Comparison of ENCODE assay signal across 18 mouse cellular contexts in the genomic region with DNA sequence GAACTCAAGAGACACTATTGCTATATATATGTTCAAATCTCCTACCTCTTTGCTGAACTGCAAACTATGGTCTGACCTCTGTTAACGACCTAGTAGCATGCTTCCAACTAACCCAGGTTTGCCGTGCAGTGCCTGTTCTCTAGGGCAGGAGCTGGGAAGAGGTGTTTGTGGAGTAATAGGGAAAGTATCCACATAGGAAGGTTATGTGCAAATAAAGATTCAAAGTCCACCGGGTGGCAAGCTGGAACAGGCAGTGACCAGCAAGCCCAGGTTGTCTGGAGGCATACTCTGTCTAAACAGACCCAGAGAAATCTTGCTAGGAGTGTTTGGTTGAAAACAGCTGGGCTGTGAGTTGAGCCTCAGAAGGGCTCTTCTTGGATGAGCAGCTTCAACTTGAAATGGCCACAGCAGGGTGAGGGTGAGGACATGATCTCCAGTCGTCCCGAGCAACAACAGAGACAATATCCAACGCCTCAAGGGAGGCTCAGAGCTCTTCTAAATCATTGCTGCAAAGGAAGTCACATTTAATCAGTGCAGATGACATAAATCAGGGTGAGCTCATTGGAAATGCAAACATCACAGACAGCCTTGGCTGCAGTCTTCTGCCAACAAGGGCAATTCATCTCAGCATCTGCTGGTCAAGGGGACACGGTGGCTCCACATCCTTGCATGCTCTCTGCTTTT.
DNase-seq lines count a peak whose midpoint lies in the region; ATAC-seq lines count a peak whose summit lies in the region.
"Had no signal": no experiment of that assay in that cellular context is flagged by ENCODE, and none has a peak within 500 bp of the region (broad histone marks: within the 10 kb centered on the region; RNA-seq: fewer than 3 reads in every experiment).

No protein-coding gene starts in this region.

- no peak overlapping the region for H3K27ac ChIP-seq in kidney, embryonic 14.5 days (ENCODE audit: low read depth, low read length)
- H3K27ac ChIP-seq in liver, embryonic 16.5 days (ENCODE audit: low read length): peak overlapping the region; percentile 59
- H3K27ac ChIP-seq: heart, embryonic 15.5 days; hindbrain, embryonic 15.5 days; stomach, embryonic 15.5 days had no signal

- intact Hi-C loops in left cerebral cortex, postnatal 10 days (cut with DNase I): no loop called here

- H3K27me3 ChIP-seq in kidney, embryonic 14.5 days (ENCODE audit: control insufficient read depth, insufficient read depth, low read length): no peaks in the 10 kb centered on the region
- no peaks in the 10 kb centered on the region for H3K27me3 ChIP-seq in liver, embryonic 16.5 days (ENCODE audit: control insufficient read depth, insufficient read depth, low read depth, low read length)
- H3K27me3 ChIP-seq: CH12.LX; heart, embryonic 15.5 days; hindbrain, embryonic 15.5 days; stomach, embryonic 15.5 days had no signal

- H3K9ac ChIP-seq in kidney, embryonic 14.5 days (ENCODE audit: low read depth, low read length): no peak overlapping the region
- no peak overlapping the region; the same call in 1 of the 2 replicates for H3K9ac ChIP-seq in liver, embryonic 16.5 days (ENCODE audit: low read depth, low read length)
- H3K9ac ChIP-seq: forebrain, postnatal 0 days; heart, embryonic 15.5 days; hindbrain, embryonic 15.5 days; stomach, embryonic 15.5 days had no signal

- H3K36me3 ChIP-seq in kidney, embryonic 14.5 days (ENCODE audit: control insufficient read depth, insufficient read depth, low read length): no peaks in the 10 kb centered on the region
- no peaks in the 10 kb centered on the region for H3K36me3 ChIP-seq in liver, embryonic 16.5 days (ENCODE audit: control insufficient read depth, insufficient read depth)
- H3K36me3 ChIP-seq: heart, embryonic 15.5 days; hindbrain, embryonic 15.5 days; stomach, embryonic 15.5 days had no signal

- H3K4me2 ChIP-seq in kidney, embryonic 14.5 days (replicated peaks; ENCODE audit: low read depth, low read length): no peak overlapping the region
- H3K4me2 ChIP-seq in liver, embryonic 16.5 days (ENCODE audit: low read depth, low read length): no peak overlapping the region
- H3K4me2 ChIP-seq: heart, embryonic 15.5 days; hindbrain, embryonic 15.5 days; stomach, embryonic 15.5 days had no signal

- peak; percentile 58 for DNase-seq in MN1 (ENCODE audit: low spot score)
- peak; percentile 64 for DNase-seq in adrenal gland, adult 8-10 months
- no peak for DNase-seq in cerebellum, adult 18-20 months
- no peak for DNase-seq in right cerebral cortex, postnatal 4 days
- no peak for DNase-seq in ovary, postnatal 10 days (ENCODE audit: low spot score)
- no peak for DNase-seq in left cerebral cortex, postnatal 10 days (ENCODE audit: extremely low spot score in 1 of 2, low spot score in 2 of 2)
- DNase-seq: cerebellum, adult 9-10 months; forebrain, postnatal 0 days; gastrocnemius, postnatal 36 days; layer of hippocampus, postnatal 36 days; right cerebral cortex, postnatal 14 days had no signal

- no peak overlapping the region for H3K4me3 ChIP-seq in kidney, embryonic 14.5 days (ENCODE audit: low read length)
- no peak overlapping the region for H3K4me3 ChIP-seq in liver, embryonic 16.5 days (ENCODE audit: low read depth, low read length)
- H3K4me3 ChIP-seq: heart, embryonic 15.5 days; hindbrain, embryonic 15.5 days; myocyte; stomach, embryonic 15.5 days had no signal

- peak; percentile 52; the same call in 1 of the 2 replicates for ATAC-seq in kidney, embryonic 14.5 days (ENCODE audit: low FRiP score, low TSS enrichment)
- ATAC-seq in liver, embryonic 16.5 days (ENCODE audit: low read depth): peak; percentile 94
- ATAC-seq: forebrain, postnatal 0 days had no signal

- no peaks in the 10 kb centered on the region for H3K9me3 ChIP-seq in kidney, embryonic 14.5 days (ENCODE audit: control insufficient read depth, low read length)
- no peaks in the 10 kb centered on the region for H3K9me3 ChIP-seq in liver, embryonic 16.5 days (replicated peaks; ENCODE audit: control insufficient read depth, low read length)
- H3K9me3 ChIP-seq: heart, embryonic 15.5 days; hindbrain, embryonic 15.5 days; stomach, embryonic 15.5 days had no signal

- WGBS in kidney, embryonic 14.5 days: 31% methylated on average over 7 of the region's 7 CpGs
- 43% methylated on average over 7 of the region's 7 CpGs for WGBS in liver, embryonic 16.5 days (ENCODE audit: insufficient replicate concordance)

- H3K4me1 ChIP-seq in kidney, embryonic 14.5 days (ENCODE audit: control insufficient read depth, insufficient read depth, low read length): no peaks in the 10 kb centered on the region
- no peaks in the 10 kb centered on the region for H3K4me1 ChIP-seq in liver, embryonic 16.5 days (ENCODE audit: control insufficient read depth, low read depth, low read length)
- H3K4me1 ChIP-seq: heart, embryonic 15.5 days; stomach, embryonic 15.5 days had no signal

Comparison
In these comparisons a context has a peak if more than half of its experiments do, and no peak if none do; other contexts are left out.
1. DNase-seq: peak in MN1 (single experiment) and adrenal gland, adult 8-10 months (single experiment); none in cerebellum, adult 18-20 months (0 of 2), right cerebral cortex, postnatal 4 days (single experiment), ovary, postnatal 10 days (single experiment) and left cerebral cortex, postnatal 10 days (0 of 2).